Mouse (Mus musculus): ENCODE measurements around the gene Npepl1.

- TF ChIP-seq RAD21 (IDR thresholded peaks at IDR 0.05; ENCODE audit: low read depth, low read length) (no peak), MAFK (IDR thresholded peaks at IDR 0.05; ENCODE audit: insufficient replicate concordance, low read length) (no peak), CTCF (conservative IDR thresholded peaks at IDR 0.05 in 1 of 2, IDR thresholded peaks at IDR 0.05 in 1 of 2; ENCODE audit: low read depth in 2 of 2, low read length in 2 of 2) (no peak), CHD2 (IDR thresholded peaks at IDR 0.05; ENCODE audit: low read length) (no peak), MAX (IDR thresholded peaks at IDR 0.05; ENCODE audit: low read length) (no peak), EP300 (IDR thresholded peaks at IDR 0.05; ENCODE audit: low read length) (no peak), NRF1 (IDR thresholded peaks at IDR 0.05; ENCODE audit: low read depth, low read length) (no peak)
These were observed 32.3 kb upstream of the Npepl1 start for GRCm38 (mm10) chr2:174077776-174078338.
